Mouse (Mus musculus) heart, adult 2 months (tissue): ENCODE measurements at regions not wholly inside any gene's neighbourhood (a gene's known extent, or its start where the extent isn't known, plus 50 kb on each side); places are given as distances from the start of the nearest gene placed in this dataset.

ENCODE experiments used
- DNase-seq, 2 experiments: peaks; one replicate each; pipeline ENCODE4 v3.0.0; 2021
- H3K27ac ChIP-seq: fragments of 200-600 bp; 2 replicates; pipeline ENCODE4 v1.8.1; 2022
- H3K27me3 ChIP-seq: fragments of 200-500 bp; 2 replicates; pipeline ENCODE4 v1.6.1; 2012; ENCODE audit warnings: mild to moderate bottlenecking, low read length, inconsistent platforms, mixed read lengths; ENCODE audit not compliant: control insufficient read depth, insufficient read depth
- H3K36me3 ChIP-seq: fragments of 200-500 bp; 2 replicates; pipeline ENCODE4 v1.6.1; 2012; ENCODE audit warnings: low read length, inconsistent platforms; ENCODE audit not compliant: control insufficient read depth, insufficient read depth
- H3K4me1 ChIP-seq: fragments of 200-500 bp; 2 replicates; pipeline ENCODE4 v1.6.1; 2011; ENCODE audit warnings: low read length; ENCODE audit not compliant: control insufficient read depth, insufficient read depth
- H3K4me3 ChIP-seq: fragments of 200-600 bp; 2 replicates; pipeline ENCODE4 v1.8.1; 2022
- H3K79me2 ChIP-seq: fragments of 200-500 bp; replicated peaks from 2 replicates; pipeline ENCODE4 v1.6.1; 2012; ENCODE audit warnings: mild to moderate bottlenecking, inconsistent platforms, low read length, moderate library complexity, mixed read lengths; ENCODE audit not compliant: control insufficient read depth, insufficient read depth
- H3K9ac ChIP-seq: fragments of 200-500 bp; 2 replicates; pipeline ENCODE4 v1.6.1; 2012; ENCODE audit warnings: low read depth, mild to moderate bottlenecking, control low read depth, inconsistent platforms, low read length, mixed read lengths
- CTCF ChIP-seq: fragments of 200-600 bp; IDR thresholded peaks from 2 replicates; pipeline ENCODE4 v1.8.1; 2022; ENCODE audit warnings: antibody characterized with exemption, mild to moderate bottlenecking, moderate library complexity
- EP300 ChIP-seq: fragments of 200-500 bp; IDR thresholded peaks from 2 replicates; pipeline ENCODE4 v1.6.1; 2011; ENCODE audit warnings: low read depth, low read length, control low read depth; ENCODE audit not compliant: insufficient read depth
- POLR2A ChIP-seq: fragments of 200-500 bp; IDR thresholded peaks from 2 replicates; pipeline ENCODE4 v1.6.1; 2011; ENCODE audit warnings: mild to moderate bottlenecking, low read depth, low read length, control low read depth; ENCODE audit not compliant: insufficient read depth
- WGBS: fragments of 180-500 bp; shearing (Covaris S2); methylation state at CpG from one replicate; pipeline ENCODE4 v1.1.7; 2018; 5-methylcytosine and 5-hydroxymethylcytosine counted together
- intact Hi-C: fragments of 180-260 bp; cut with DNase I; formaldehyde crosslinking; loops from one replicate; pipeline ENCODE4 v1.15.1; 2025

- Histone ChIP-seq H3K36me3 (no peaks in the 10 kb centered on the region), H3K4me1 (no peaks in the 10 kb centered on the region), H3K79me2 (no peaks in the 10 kb centered on the region), H3K9ac (no peak overlapping the region), H3K4me3 (no peak overlapping the region), H3K27ac (no peak overlapping the region), H3K27me3 (no peaks in the 10 kb centered on the region)
- DNase-seq: no peak
- intact Hi-C loops: no loop called here
- WGBS: 57% methylated on average over 7 of the region's 7 CpGs
- no peak for TF ChIP-seq POLR2A
- TF ChIP-seq CTCF: no peak
- TF ChIP-seq EP300: no peak
Measured at GRCm38 (mm10) chr6:97684335-97684734, 67.0 kb upstream of the Frmd4b start.

- Histone ChIP-seq H3K79me2 (no peaks in the 10 kb centered on the region), H3K4me1 (no peaks in the 10 kb centered on the region), H3K9ac (no peak overlapping the region), H3K4me3 (no peak overlapping the region), H3K27ac (no peak overlapping the region), H3K27me3 (no peaks in the 10 kb centered on the region), H3K36me3 (no peaks in the 10 kb centered on the region)
- 89% methylated on average over 1 of the region's 1 CpGs for whole genome bisulfite sequencing
- DNase-seq: no peak
- no peak for TF ChIP-seq POLR2A
- no peak for TF ChIP-seq CTCF
- TF ChIP-seq EP300: no peak
- intact Hi-C loops: no loop called here
Measured at GRCm38 (mm10) chr6:97682213-97682612, 64.9 kb upstream of the Frmd4b start.

GRCm38 (mm10) chr6:97675181-97675756, 57.9 kb upstream of the Frmd4b start:
- no peaks in the 10 kb centered on the region for H3K4me1 ChIP-seq
- no peaks in the 10 kb centered on the region for H3K27me3 ChIP-seq
- H3K4me3 ChIP-seq: no peak overlapping the region
- TF ChIP-seq EP300 (no peak), POLR2A (no peak), CTCF (no peak)
- intact Hi-C loops: no loop called here
- no peaks in the 10 kb centered on the region for H3K36me3 ChIP-seq
- no peak overlapping the region for H3K9ac ChIP-seq
- no peak overlapping the region for H3K27ac ChIP-seq
- DNase-seq: no peak
- 72% methylated on average over 5 of the region's 5 CpGs for WGBS
- no peaks in the 10 kb centered on the region for H3K79me2 ChIP-seq

- no peaks in the 10 kb centered on the region for H3K36me3 ChIP-seq
- intact Hi-C loops: no loop called here
- no peak for DNase-seq
- TF ChIP-seq EP300: no peak
- no peak for TF ChIP-seq POLR2A
- TF ChIP-seq CTCF: no peak
- 57% methylated on average over 5 of the region's 5 CpGs for WGBS
- no peaks in the 10 kb centered on the region for H3K79me2 ChIP-seq
- no peaks in the 10 kb centered on the region for H3K27me3 ChIP-seq
- H3K4me1 ChIP-seq: no peaks in the 10 kb centered on the region
- no peak overlapping the region for H3K4me3 ChIP-seq
- no peak overlapping the region for H3K27ac ChIP-seq
- no peak overlapping the region for H3K9ac ChIP-seq
Measured at GRCm38 (mm10) chr6:97666818-97667629, 49.7 kb upstream of the Frmd4b start.
